Mouse (Mus musculus) bone marrow, adult 2 months (tissue): ENCODE results near the gene Adgrl3.

Source experiments
- CTCF ChIP-seq: fragments of 200-500 bp; IDR thresholded peaks from 2 replicates; pipeline ENCODE4 v1.5.1; 2011; ENCODE audit warnings: low read length, control low read depth; ENCODE audit not compliant: control insufficient read depth, insufficient read depth
- POLR2A ChIP-seq: fragments of 200-500 bp; IDR thresholded peaks from 2 replicates; pipeline ENCODE4 v1.6.1; 2011; ENCODE audit warnings: low read depth, mild to moderate bottlenecking, control low read depth, low read length, borderline replicate concordance; ENCODE audit not compliant: control insufficient read depth

GRCm38 (mm10) chr5:81531639-81532038 lies 511.7 kb downstream of the Adgrl3 start:
- no peak for TF ChIP-seq CTCF
- no peak for TF ChIP-seq POLR2A
